Mouse (Mus musculus): ENCODE data around the gene Cdpf1. TPM values are rescaled to one million over a fixed set of nuclear protein-coding genes. Genes with fewer than 3 reads are reported as not detected.

Gene Cdpf1
- total RNA-seq (2014; rRNA removed) = 14.8 and 18.8 TPM in 2 replicates
- 28.4 and 33.1 TPM in 2 replicates for polyA plus RNA-seq (2015; fragmentation: Nextera tagmentation; extraction: Ambion mirVana)

DNA sequence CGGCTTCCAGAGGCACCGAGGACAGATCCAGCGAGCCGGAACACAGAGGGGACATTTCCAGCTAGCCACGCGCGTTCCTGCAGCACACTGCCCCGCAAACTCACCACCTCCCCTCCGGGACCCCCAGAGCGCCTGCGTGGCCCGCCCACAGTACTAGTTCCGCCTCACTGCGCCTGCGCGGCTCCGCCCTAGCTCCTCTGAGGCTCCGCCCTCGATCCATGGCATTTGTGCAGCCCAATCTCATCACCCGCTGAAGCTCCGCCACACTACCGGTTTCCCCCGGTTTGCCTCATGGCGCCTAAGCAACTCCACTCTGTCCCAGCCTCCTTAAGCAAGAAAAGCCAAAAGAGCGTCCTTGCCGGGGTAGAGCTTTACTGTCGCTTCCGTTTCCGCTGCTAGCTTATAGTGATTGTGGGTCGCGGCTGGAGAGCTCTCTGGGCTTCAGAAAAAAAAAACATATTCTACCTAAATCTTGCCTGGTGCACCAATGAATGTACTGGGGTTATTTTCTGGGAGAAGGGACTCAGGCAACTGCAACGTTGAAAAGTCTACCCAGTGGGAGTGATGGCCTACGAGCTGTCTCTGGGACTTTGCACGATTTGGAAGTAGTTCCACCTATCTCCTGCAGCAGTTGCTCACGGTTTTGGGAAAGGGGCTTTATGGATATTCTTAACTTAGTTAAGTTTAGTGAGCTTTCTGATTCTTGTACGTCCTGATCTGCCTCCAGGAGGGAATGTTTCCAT is at the start of gene Cdpf1:
Gene Cdpf1 (minus strand): TSS at position 163 of the 743 bp plus-strand sequence.
- Histone ChIP-seq H3K4me3 (ENCODE audit: low read depth, low read length) (peak within 1 kb of the TSS; percentile 69), H3K27me3 (ENCODE audit: insufficient read depth, low read length) (no peaks in the 10 kb centered on the region), H3K4me1 (ENCODE audit: insufficient read depth) (peaks cover 7% of the 10 kb centered on the region; the same call in 1 of the 2 replicates), H3K9ac (peak within 1 kb of the TSS; percentile 88), H3K9me3 (ENCODE audit: low read length) (no peaks in the 10 kb centered on the region), H3K4me2 (ENCODE audit: low read depth) (peak within 1 kb of the TSS; percentile 75), H3K36me3 (ENCODE audit: insufficient read depth) (no peaks in the 10 kb centered on the region), H3K27ac (ENCODE audit: low read depth, low read length) (peak within 1 kb of the TSS; percentile 96)
- ATAC-seq (peak; percentile 97), DNase-seq (peak; percentile 100)
- peak; percentile 24 for TF ChIP-seq CTCF (IDR thresholded peaks at IDR 0.05; ENCODE audit: low read depth)
- 2% methylated on average over 36 of the region's 36 CpGs for WGBS

DNA sequence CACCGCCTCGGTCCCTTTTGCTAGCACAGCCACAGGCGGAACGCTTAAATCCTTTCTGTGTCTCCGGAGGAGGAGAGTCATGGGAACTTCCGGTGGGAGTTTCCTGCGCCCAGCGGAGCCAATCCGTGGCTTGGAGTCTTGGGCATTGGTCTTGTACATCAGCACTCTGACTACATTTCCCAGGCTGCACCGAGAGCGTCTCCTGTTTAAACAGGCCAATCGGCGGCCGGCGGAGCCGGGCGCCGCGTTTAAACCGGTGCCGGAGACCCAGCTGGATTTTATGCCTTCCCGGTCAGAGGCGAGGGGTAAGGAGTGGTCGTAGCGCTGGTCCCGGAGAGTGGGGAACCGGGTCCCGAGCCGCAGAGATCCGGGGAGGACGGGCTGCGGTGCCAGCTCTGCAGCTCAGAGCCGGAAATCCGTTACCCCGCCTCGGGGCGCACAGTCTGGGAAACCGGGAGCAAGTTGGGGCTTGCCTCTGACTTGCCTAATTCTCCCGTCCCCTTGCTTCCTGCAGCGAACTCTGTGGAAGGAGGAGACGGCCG is 48.1 kb upstream of the Cdpf1 start, which contains the start of gene Gtse1:
Gene Gtse1 (plus strand): TSS at position 256 of the 542 bp plus-strand sequence.
- 1% methylated on average over 42 of the region's 42 CpGs for WGBS
- H3K27me3 ChIP-seq (ENCODE audit: insufficient read depth, low read length) = no peaks in the 10 kb centered on the region
- H3K4me3 ChIP-seq (ENCODE audit: low read depth, low read length) = peak within 1 kb of the TSS; percentile 59
- peak within 1 kb of the TSS; percentile 78 for H3K9ac ChIP-seq
- H3K4me2 ChIP-seq (ENCODE audit: low read depth) = peak within 1 kb of the TSS; percentile 92
- peak within 1 kb of the TSS; percentile 81 for H3K27ac ChIP-seq (ENCODE audit: low read depth, low read length)
- no peaks in the 10 kb centered on the region for H3K36me3 ChIP-seq (ENCODE audit: insufficient read depth)
- DNase-seq = peak; percentile 97
- TF ChIP-seq CTCF (IDR thresholded peaks at IDR 0.05; ENCODE audit: low read depth) = no peak
- H3K4me1 ChIP-seq (ENCODE audit: insufficient read depth) = 0 out of 2 replicates have a peak, but pooled peaks cover 4% of the 10 kb centered on the region
- no peaks in the 10 kb centered on the region for H3K9me3 ChIP-seq (ENCODE audit: low read length)
- peak; percentile 100 for ATAC-seq

- H3K4me2 ChIP-seq (ENCODE audit: low read depth) = peak overlapping the region; percentile 92
- 0 out of 2 replicates have a peak, but pooled peaks cover 4% of the 10 kb centered on the region for H3K4me1 ChIP-seq (ENCODE audit: insufficient read depth)
- H3K27me3 ChIP-seq (ENCODE audit: insufficient read depth, low read length) = no peaks in the 10 kb centered on the region
- H3K4me3 ChIP-seq (ENCODE audit: low read depth, low read length) = peak overlapping the region; percentile 59
- H3K9me3 ChIP-seq (ENCODE audit: low read length) = no peaks in the 10 kb centered on the region
- DNase-seq (no peak), ATAC-seq (peak; percentile 58; the same call in 1 of the 2 replicates)
- peak overlapping the region; percentile 78 for H3K9ac ChIP-seq
- H3K36me3 ChIP-seq (ENCODE audit: insufficient read depth) = no peaks in the 10 kb centered on the region
- no peak for TF ChIP-seq CTCF (IDR thresholded peaks at IDR 0.05; ENCODE audit: low read depth)
- 8% methylated on average over 15 of the region's 15 CpGs for WGBS
- H3K27ac ChIP-seq (ENCODE audit: low read depth, low read length) = peak overlapping the region; percentile 81
These were observed 47.5 kb upstream of the Cdpf1 start for GRCm38 (mm10) chr15:85858980-85859489.

GRCm38 (mm10) chr15:85851656-85852392 is 40.3 kb upstream of the Cdpf1 start:
- TF ChIP-seq CTCF (IDR thresholded peaks at IDR 0.05; ENCODE audit: low read depth) = peak; percentile 24; the same call in 1 of the 2 replicates
- no peaks in the 10 kb centered on the region for H3K27me3 ChIP-seq (ENCODE audit: insufficient read depth, low read length)
- H3K4me1 ChIP-seq (ENCODE audit: insufficient read depth) = no peaks in the 10 kb centered on the region
- H3K4me3 ChIP-seq (ENCODE audit: low read depth, low read length) = no peak overlapping the region
- 77% methylated on average over 12 of the region's 12 CpGs for WGBS
- no peaks in the 10 kb centered on the region for H3K9me3 ChIP-seq (ENCODE audit: low read length)
- DNase-seq (no peak), ATAC-seq (no peak)
- no peak overlapping the region for H3K9ac ChIP-seq
- H3K27ac ChIP-seq (ENCODE audit: low read depth, low read length) = no peak overlapping the region
- no peak overlapping the region for H3K4me2 ChIP-seq (ENCODE audit: low read depth)
- H3K36me3 ChIP-seq (ENCODE audit: insufficient read depth) = no peaks in the 10 kb centered on the region

- Histone ChIP-seq H3K4me3 (ENCODE audit: low read depth, low read length) (no peak overlapping the region), H3K36me3 (ENCODE audit: insufficient read depth) (no peaks in the 10 kb centered on the region), H3K9me3 (ENCODE audit: low read length) (no peaks in the 10 kb centered on the region), H3K9ac (no peak overlapping the region), H3K27me3 (ENCODE audit: insufficient read depth, low read length) (no peaks in the 10 kb centered on the region), H3K4me2 (ENCODE audit: low read depth) (no peak overlapping the region), H3K4me1 (ENCODE audit: insufficient read depth) (no peaks in the 10 kb centered on the region), H3K27ac (ENCODE audit: low read depth, low read length) (no peak overlapping the region)
- DNase-seq (no peak), ATAC-seq (no peak)
- TF ChIP-seq CTCF (IDR thresholded peaks at IDR 0.05; ENCODE audit: low read depth) = no peak
These were observed 33.6 kb upstream of the Cdpf1 start for GRCm38 (mm10) chr15:85845071-85845470.

DNA sequence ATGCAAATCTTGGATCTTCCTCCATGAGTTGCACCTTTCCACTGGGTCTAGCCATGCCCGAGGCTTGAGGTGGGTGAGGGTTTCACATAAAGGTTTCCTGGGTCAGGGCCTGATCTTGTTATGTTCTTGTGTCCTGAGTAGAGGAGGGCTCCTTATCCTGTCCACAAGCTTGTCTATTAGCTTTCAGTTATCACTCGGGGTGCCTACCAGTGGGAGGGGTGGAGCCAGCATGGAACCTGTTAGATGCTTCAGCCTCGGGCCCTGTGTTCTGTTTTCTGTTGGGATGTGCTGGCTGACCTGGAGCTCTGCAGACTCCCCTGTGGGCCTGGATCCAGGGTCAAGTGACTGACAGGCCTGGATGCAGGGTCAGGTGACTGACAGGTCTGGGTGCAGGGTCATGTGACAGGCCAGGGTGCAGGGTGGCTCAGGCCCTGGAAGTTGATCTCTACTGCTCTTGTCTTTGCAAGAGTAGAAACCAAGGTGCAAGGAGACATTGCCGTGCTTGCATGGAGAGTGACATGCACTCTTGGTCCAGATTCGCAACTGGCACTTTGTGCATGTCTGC is 30.4 kb upstream of the Cdpf1 start:
- Histone ChIP-seq H3K4me2 (ENCODE audit: low read depth) (no peak overlapping the region), H3K36me3 (ENCODE audit: insufficient read depth) (no peaks in the 10 kb centered on the region), H3K27me3 (ENCODE audit: insufficient read depth, low read length) (no peaks in the 10 kb centered on the region), H3K27ac (ENCODE audit: low read depth, low read length) (no peak overlapping the region), H3K9ac (no peak overlapping the region), H3K9me3 (ENCODE audit: low read length) (no peaks in the 10 kb centered on the region), H3K4me1 (ENCODE audit: insufficient read depth) (no peaks in the 10 kb centered on the region), H3K4me3 (ENCODE audit: low read depth, low read length) (no peak overlapping the region)
- DNase-seq (no peak), ATAC-seq (no peak)
- no peak for TF ChIP-seq CTCF (IDR thresholded peaks at IDR 0.05; ENCODE audit: low read depth)
- WGBS = 82% methylated on average over 5 of the region's 5 CpGs
